Mouse (Mus musculus) limb, embryonic 13.5 days (tissue): ENCODE measurements around the gene Olfr1378. TPM values are rescaled to one million over a fixed set of nuclear protein-coding genes. Genes with fewer than 3 reads are reported as not detected.

ENCODE experiments used
- ATAC-seq: fragments of 200-750 bp; cut with Nextera tagmentation; 2 replicates; pipeline ENCODE4 v1.8.0; 2017; ENCODE audit warnings: low read depth, moderate number of reproducible peaks, moderate TSS enrichment; ENCODE audit not compliant: low FRiP score
- H3K27ac ChIP-seq: fragments of 300-500 bp; sonication (generic); 2 replicates; pipeline ENCODE4 v1.5.1; 2015; ENCODE audit warnings: inconsistent platforms, mild to moderate bottlenecking, moderate library complexity
- H3K27me3 ChIP-seq: fragments of 300-500 bp; sonication (generic); 2 replicates; pipeline ENCODE4 v1.6.1; 2015; ENCODE audit warnings: mild to moderate bottlenecking, inconsistent platforms
- H3K36me3 ChIP-seq: fragments of 300-500 bp; sonication (generic); 2 replicates; pipeline ENCODE4 v1.6.1; 2015; ENCODE audit warnings: inconsistent platforms, mild to moderate bottlenecking, moderate library complexity
- H3K4me1 ChIP-seq: fragments of 300-500 bp; sonication (generic); 2 replicates; pipeline ENCODE4 v1.6.1; 2015; ENCODE audit warnings: inconsistent platforms
- H3K4me2 ChIP-seq: fragments of 300-500 bp; sonication (generic); replicated peaks from 2 replicates; pipeline ENCODE4 v1.6.1; 2015; ENCODE audit warnings: inconsistent platforms, mild to moderate bottlenecking, moderate library complexity
- H3K4me3 ChIP-seq: fragments of 300-500 bp; sonication (generic); 2 replicates; pipeline ENCODE4 v1.5.1; 2015; ENCODE audit warnings: moderate library complexity, mild to moderate bottlenecking, inconsistent platforms
- H3K9ac ChIP-seq: fragments of 300-500 bp; sonication (generic); 2 replicates; pipeline ENCODE4 v1.6.1; 2015; ENCODE audit warnings: mild to moderate bottlenecking, inconsistent platforms
- H3K9me3 ChIP-seq: fragments of 300-500 bp; sonication (generic); 2 replicates; pipeline ENCODE4 v1.6.1; 2016; ENCODE audit warnings: inconsistent platforms
- WGBS: fragments of 180-500 bp; shearing (Covaris S2); methylation state at CpG from one replicate; pipeline ENCODE4 v1.1.7; 2015; 5-methylcytosine and 5-hydroxymethylcytosine counted together
- polyA plus RNA-seq: library from polyadenylated mRNA; unstranded; fragments of >200 nt; fragmentation: Nextera tagmentation; extraction: Ambion mirVana; gene quantifications from 2 replicates; pipeline ENCODE4 v1.2.1, GENCODE M21; 2015

Olfr1378 gene
- polyA plus RNA-seq, 1 experiment from 2014 or later: 0.04 TPM

- H3K4me3 ChIP-seq: no peak overlapping the region
- no peak overlapping the region for H3K9ac ChIP-seq
- ATAC-seq: no peak
- H3K36me3 ChIP-seq: no peaks in the 10 kb centered on the region
- no peaks in the 10 kb centered on the region for H3K9me3 ChIP-seq
- H3K4me2 ChIP-seq: no peak overlapping the region
- no peaks in the 10 kb centered on the region for H3K4me1 ChIP-seq
- no peaks in the 10 kb centered on the region for H3K27me3 ChIP-seq
- H3K27ac ChIP-seq: no peak overlapping the region
- WGBS: 76% methylated on average over 4 of the region's 4 CpGs
Observed at GRCm38 (mm10) chr11:50977216-50977615, 10.9 kb downstream of the Olfr1378 start.

DNA sequence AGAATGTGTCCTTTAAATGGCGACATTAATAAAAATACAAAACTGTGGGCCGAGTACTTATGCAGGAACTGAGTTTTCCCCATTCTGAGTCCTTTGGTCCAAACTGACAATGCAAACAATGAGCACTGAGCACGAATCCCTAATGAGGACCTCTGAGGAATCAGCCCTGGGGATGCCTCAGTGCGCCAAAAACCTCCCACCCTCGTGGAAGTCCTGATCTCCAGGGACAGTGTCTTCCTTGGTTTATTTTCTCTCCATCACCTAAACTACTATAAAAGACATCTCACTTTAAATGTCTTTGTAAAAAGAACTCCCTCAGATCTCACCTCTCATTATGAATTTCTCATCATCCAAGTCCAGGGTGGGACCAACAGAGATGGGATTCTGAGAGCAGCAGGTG, 15.3 kb downstream of the Olfr1378 start, which contains the start of gene Olfr1377:
TSS of gene Olfr1377 (plus strand) at position 301 of the 400 bp plus-strand sequence.
- Histone ChIP-seq H3K4me1 (no peaks in the 10 kb centered on the region), H3K27ac (no peak within 1 kb of the TSS), H3K9ac (no peak within 1 kb of the TSS), H3K36me3 (no peaks in the 10 kb centered on the region), H3K4me3 (no peak within 1 kb of the TSS), H3K27me3 (no peaks in the 10 kb centered on the region), H3K9me3 (no peaks in the 10 kb centered on the region), H3K4me2 (no peak within 1 kb of the TSS)
- WGBS: 78% methylated on average over 5 of the region's 5 CpGs
- ATAC-seq: no peak

DNA sequence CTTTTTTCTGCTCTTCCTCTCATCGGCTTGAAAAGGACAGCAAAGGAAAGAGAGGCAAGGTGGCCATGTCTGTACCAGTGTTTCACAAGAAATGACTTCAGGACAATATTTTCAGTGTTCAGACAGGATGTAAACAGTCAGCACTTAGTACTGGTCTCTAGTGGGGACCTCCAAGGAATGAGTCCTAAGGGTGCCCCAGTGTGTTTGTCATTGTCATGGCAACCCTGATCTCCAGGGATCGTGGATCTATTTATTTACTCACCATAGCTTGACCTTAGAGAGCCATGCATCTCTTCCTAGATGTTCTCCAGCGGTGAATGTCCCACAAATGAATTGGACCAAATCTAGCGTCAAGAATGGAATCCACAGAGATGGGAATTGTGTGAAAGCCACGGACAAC, 37.0 kb downstream of the Olfr1378 start, which contains the start of gene Olfr51:
TSS of gene Olfr51 (plus strand) at position 301 of the 400 bp plus-strand sequence.
- Histone ChIP-seq H3K36me3 (no peaks in the 10 kb centered on the region), H3K4me1 (no peaks in the 10 kb centered on the region), H3K4me2 (no peak within 1 kb of the TSS), H3K27me3 (no peaks in the 10 kb centered on the region), H3K4me3 (no peak within 1 kb of the TSS), H3K9ac (no peak within 1 kb of the TSS), H3K9me3 (no peaks in the 10 kb centered on the region), H3K27ac (no peak within 1 kb of the TSS)
- 80% methylated on average over 5 of the region's 5 CpGs for WGBS
- no peak for ATAC-seq

DNA sequence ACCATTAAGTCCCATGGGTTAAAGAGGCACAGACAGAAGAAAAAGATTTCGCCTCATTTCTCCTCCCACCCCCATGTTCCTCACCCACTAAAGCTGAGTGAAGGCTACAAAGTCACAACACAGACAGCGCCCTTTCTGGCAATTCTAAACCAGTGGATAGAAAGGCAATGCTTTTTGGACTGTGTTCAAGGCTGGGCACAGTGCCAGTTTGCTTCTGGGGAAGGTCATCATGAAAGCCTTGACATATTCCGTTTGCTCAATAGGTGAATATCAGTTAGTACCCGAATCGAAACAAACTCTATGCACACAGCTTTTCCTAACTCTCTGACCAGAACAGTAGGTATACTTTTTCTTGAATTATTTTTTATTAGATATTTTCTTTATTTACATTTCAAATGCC, 45.5 kb downstream of the Olfr1378 start:
- H3K4me2 ChIP-seq: no peak overlapping the region
- H3K9ac ChIP-seq: no peak overlapping the region
- no peak for ATAC-seq
- H3K4me3 ChIP-seq: no peak overlapping the region
- H3K36me3 ChIP-seq: no peaks in the 10 kb centered on the region
- H3K9me3 ChIP-seq: no peaks in the 10 kb centered on the region
- H3K27me3 ChIP-seq: no peaks in the 10 kb centered on the region
- H3K4me1 ChIP-seq: no peaks in the 10 kb centered on the region
- 77% methylated on average over 5 of the region's 5 CpGs for WGBS
- H3K27ac ChIP-seq: no peak overlapping the region

GRCm38 (mm10) chr11:51013936-51014335, 47.6 kb downstream of the Olfr1378 start, which contains the start of gene Olfr54:
Gene Olfr54 (plus strand): TSS chr11:51014236.
- H3K9me3 ChIP-seq: no peaks in the 10 kb centered on the region
- no peaks in the 10 kb centered on the region for H3K27me3 ChIP-seq
- no peaks in the 10 kb centered on the region for H3K36me3 ChIP-seq
- no peak within 1 kb of the TSS for H3K9ac ChIP-seq
- no peak within 1 kb of the TSS for H3K4me3 ChIP-seq
- no peaks in the 10 kb centered on the region for H3K4me1 ChIP-seq
- ATAC-seq: no peak
- H3K4me2 ChIP-seq: no peak within 1 kb of the TSS
- WGBS: 76% methylated on average over 1 of the region's 1 CpGs
- H3K27ac ChIP-seq: no peak within 1 kb of the TSS

DNA sequence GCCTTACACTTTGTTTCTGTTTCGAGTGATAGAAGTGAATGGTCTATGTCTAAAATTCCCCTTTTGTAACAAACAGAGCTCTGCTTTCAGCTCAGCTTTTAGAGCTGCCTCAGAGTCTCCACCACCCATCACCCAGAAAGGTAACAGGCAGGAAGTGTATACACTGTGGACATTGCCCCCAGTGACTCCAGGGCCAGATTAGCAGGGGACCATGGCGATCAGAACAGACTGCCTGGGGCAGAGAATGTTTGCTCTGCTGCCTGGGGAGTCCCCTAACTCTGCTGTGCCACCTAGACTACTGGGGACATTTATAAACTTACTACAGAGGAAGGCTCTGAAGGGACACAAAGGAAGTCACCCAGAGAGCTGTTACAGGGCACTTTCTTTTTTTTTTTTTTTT, 50.0 kb downstream of the Olfr1378 start:
- no peaks in the 10 kb centered on the region for H3K4me1 ChIP-seq
- H3K27me3 ChIP-seq: no peaks in the 10 kb centered on the region
- no peak overlapping the region for H3K4me2 ChIP-seq
- 48% methylated on average over 2 of the region's 2 CpGs for WGBS
- H3K27ac ChIP-seq: no peak overlapping the region
- H3K9me3 ChIP-seq: no peaks in the 10 kb centered on the region
- no peak overlapping the region for H3K9ac ChIP-seq
- H3K36me3 ChIP-seq: no peaks in the 10 kb centered on the region
- no peak for ATAC-seq
- no peak overlapping the region for H3K4me3 ChIP-seq

Other genes starting within 250 kb of the Olfr1378 start
- gene Zfp354c, start 138.8 kb upstream of the Olfr1378 start, polyA plus RNA-seq: 53.1 and 67.6 TPM in 2 replicates
- 0.94 and 1.00 TPM in 2 replicates for gene Zfp879, start 125.0 kb upstream of the Olfr1378 start, polyA plus RNA-seq
- not detected in 2 replicates for gene Grm6, start 115.8 kb upstream of the Olfr1378 start, polyA plus RNA-seq
- 12.8 and 13.1 TPM in 2 replicates for gene Zfp454, start 78.9 kb upstream of the Olfr1378 start, polyA plus RNA-seq
- 12.7 and 14.3 TPM in 2 replicates for gene Zfp2, start 50.4 kb upstream of the Olfr1378 start, polyA plus RNA-seq
- 1.4 and 2.1 TPM in 2 replicates for gene Zfp354b, start 34.9 kb upstream of the Olfr1378 start, polyA plus RNA-seq
- not detected in 2 replicates for gene 4933414I15Rik, start 22.8 kb upstream of the Olfr1378 start, polyA plus RNA-seq
- gene Prop1, start 12.8 kb upstream of the Olfr1378 start, polyA plus RNA-seq: not detected in 2 replicates
- not detected in 2 replicates for gene Olfr1377, start 15.4 kb downstream of the Olfr1378 start, polyA plus RNA-seq
- not detected in 2 replicates for gene Olfr51, start 37.1 kb downstream of the Olfr1378 start, polyA plus RNA-seq
- not detected in 2 replicates for gene Olfr54, start 47.7 kb downstream of the Olfr1378 start, polyA plus RNA-seq
- not detected in 2 replicates for gene Olfr1375, start 81.6 kb downstream of the Olfr1378 start, polyA plus RNA-seq
- gene Zfp354a, start 92.7 kb downstream of the Olfr1378 start, polyA plus RNA-seq: 10.2 and 11.8 TPM in 2 replicates